Mouse (Mus musculus) liver, postnatal 0 days (tissue): ENCODE measurements around the gene Carm1.

Source experiments
- CTCF ChIP-seq: sonication (generic); IDR thresholded peaks from 2 replicates; pipeline ENCODE4 v1.5.1; 2016; ENCODE audit warnings: antibody characterized with exemption, low read depth
- EP300 ChIP-seq: IDR thresholded peaks from 2 replicates; pipeline ENCODE4 v1.6.1; 2016; ENCODE audit warnings: antibody characterized with exemption, low read depth, mild to moderate bottlenecking

GRCm38 (mm10) chr9:21551049-21551448 is 4.4 kb downstream of the Carm1 start:
- TF ChIP-seq CTCF (no peak), EP300 (no peak)
